Mouse (Mus musculus): Measurements from ENCODE around the gene Esp16.
"Not testable (repeated sequence)": the region's sequence is repeated elsewhere in the genome, so short reads cannot be mapped to it uniquely, and the experiment has no call there.

Esp16 gene

GRCm38 (mm10) chr17:39535842-39536241, at the start of gene Esp16:
TSS of gene Esp16 (plus strand) at chr17:39536142.
- not testable (repeated sequence) for DNase-seq (ENCODE audit: low spot score in 2 of 2)

- DNase-seq (ENCODE audit: low spot score in 2 of 2): not testable (repeated sequence)
Observed at GRCm38 (mm10) chr17:39498043-39498442, 37.9 kb upstream of the Esp16 start.

Measured in cerebellum, postnatal 4 days (tissue).